Mouse (Mus musculus) ES-E14 (cell line): ENCODE results near the gene Sf3b3. TPM values are rescaled to one million over a fixed set of nuclear protein-coding genes. Genes with fewer than 3 reads are reported as not detected.

Experiments
- DNase-seq: peaks from one replicate; pipeline ENCODE4 v3.0.0-alpha.2; 2013; ENCODE audit warnings: low read depth, low spot score
- H3K27ac ChIP-seq: 2 replicates; pipeline ENCODE4 v1.5.1; 2012; ENCODE audit warnings: low read depth, mild to moderate bottlenecking, low read length, moderate library complexity, mixed read lengths; ENCODE audit not compliant: poor library complexity, insufficient read depth, severe bottlenecking
- H3K36me3 ChIP-seq: 2 replicates; pipeline ENCODE4 v1.6.1; 2012; ENCODE audit warnings: mild to moderate bottlenecking, low read length, moderate library complexity, mixed read lengths; ENCODE audit not compliant: control insufficient read depth, poor library complexity, insufficient read depth, severe bottlenecking
- H3K4me1 ChIP-seq, 2 experiments: fragments of 150-350 bp in 1 of 2; sonication (generic) in 1 of 2; 2 replicates each; pipeline ENCODE4 v1.6.1; 2012; ENCODE audit warnings: low read length in 2 of 2, mild to moderate bottlenecking in 1 of 2, mixed read lengths in 1 of 2; ENCODE audit not compliant: control insufficient read depth in 2 of 2, insufficient read depth in 2 of 2, poor library complexity in 1 of 2
- H3K4me3 ChIP-seq, 2 experiments: fragments of 150-350 bp in 1 of 2; sonication (generic) in 1 of 2; 2 replicates each; pipeline ENCODE4 v1.5.1; 2012; ENCODE audit warnings: low read length in 2 of 2, low read depth in 1 of 2, mild to moderate bottlenecking in 1 of 2, mixed read lengths in 1 of 2; ENCODE audit not compliant: insufficient read depth in 1 of 2, poor library complexity in 1 of 2, severe bottlenecking in 1 of 2
- H3K9ac ChIP-seq: 2 replicates; pipeline ENCODE4 v1.6.1; 2012; ENCODE audit warnings: low read depth, mild to moderate bottlenecking, low read length, mixed read lengths; ENCODE audit not compliant: poor library complexity, insufficient read depth, severe bottlenecking
- H3K9me3 ChIP-seq: fragments of 150-350 bp; sonication (generic); 2 replicates; pipeline ENCODE4 v1.6.1; 2012; ENCODE audit warnings: low read depth, mild to moderate bottlenecking, low read length; ENCODE audit not compliant: control insufficient read depth, insufficient read depth
- CHD2 ChIP-seq: IDR thresholded peaks from 2 replicates; pipeline ENCODE4 v1.6.1; 2014; ENCODE audit warnings: mild to moderate bottlenecking, low read depth, low read length, inconsistent platforms
- HCFC1 ChIP-seq: IDR thresholded peaks from 2 replicates; pipeline ENCODE4 v1.6.1; 2012; ENCODE audit warnings: low read length, inconsistent platforms, borderline replicate concordance; ENCODE audit not compliant: insufficient read depth
- MAFK ChIP-seq: IDR thresholded peaks from 2 replicates; pipeline ENCODE4 v1.6.1; 2014; ENCODE audit warnings: mild to moderate bottlenecking, low read depth, low read length, inconsistent platforms; ENCODE audit not compliant: insufficient read depth
- ZC3H11A ChIP-seq: IDR thresholded peaks from 2 replicates; pipeline ENCODE4 v1.6.1; 2012; ENCODE audit warnings: low read depth, mild to moderate bottlenecking, inconsistent platforms, low read length, borderline replicate concordance
- ZNF384 ChIP-seq: IDR thresholded peaks from 2 replicates; pipeline ENCODE4 v1.6.1; 2012; ENCODE audit warnings: low read depth, low read length, inconsistent platforms
- in situ Hi-C, 2 experiments: fragments of 600-800 bp; cut with MboI; formaldehyde crosslinking; loops; one replicate each; pipeline ENCODE4 v1.15.1; 2025; ENCODE audit warnings: low sequenced_read_pairs in 2 of 2, inconsistent platforms in 1 of 2; ENCODE audit not compliant: unreplicated experiment in 2 of 2
- total RNA-seq: library from RNA; depleted of rRNA; stranded (reverse); fragments of 300-350 nt; gene quantifications from 2 replicates; pipeline ENCODE4 v1.2.3, GENCODE M21; 2012

The Sf3b3 gene
- total RNA-seq, 1 experiment, result 210 TPM

DNA sequence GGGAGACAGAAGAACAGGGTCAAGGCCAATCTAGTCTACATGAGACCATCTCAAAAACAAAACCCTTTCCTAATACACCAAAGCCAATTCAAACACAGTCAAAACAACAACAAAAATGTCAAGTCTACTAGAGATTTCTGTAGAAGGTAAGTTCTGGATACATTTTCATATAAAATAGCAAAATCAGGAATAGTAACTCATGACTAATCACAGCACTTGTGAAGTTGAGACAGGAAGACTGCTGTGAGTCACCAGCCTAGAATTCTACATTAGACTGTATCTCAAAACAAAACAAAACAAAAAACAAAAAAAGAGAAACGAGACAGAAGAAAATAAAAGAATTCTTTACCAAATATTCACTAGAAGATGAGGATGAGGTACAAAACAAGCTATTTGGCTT is 21.7 kb downstream of the Sf3b3 start:
- DNase-seq, result no peak
- Histone ChIP-seq H3K4me3 (no peak overlapping the region), H3K4me1 (no peaks in the 10 kb centered on the region; a peak in 1 of 4 replicates), H3K9me3 (no peaks in the 10 kb centered on the region; the same call in 1 of the 2 replicates), H3K9ac (no peak overlapping the region), H3K27ac (no peak overlapping the region), H3K36me3 (peaks cover 59% of the 10 kb centered on the region)
- TF ChIP-seq ZC3H11A (no peak), ZNF384 (no peak), HCFC1 (no peak), MAFK (no peak)
- in situ Hi-C loops, result loop anchor here in 1 of 2 experiments (25.0 kb wide), 1 partner anchor 462 kb away; no protein-coding TSS in a partner anchor

DNA sequence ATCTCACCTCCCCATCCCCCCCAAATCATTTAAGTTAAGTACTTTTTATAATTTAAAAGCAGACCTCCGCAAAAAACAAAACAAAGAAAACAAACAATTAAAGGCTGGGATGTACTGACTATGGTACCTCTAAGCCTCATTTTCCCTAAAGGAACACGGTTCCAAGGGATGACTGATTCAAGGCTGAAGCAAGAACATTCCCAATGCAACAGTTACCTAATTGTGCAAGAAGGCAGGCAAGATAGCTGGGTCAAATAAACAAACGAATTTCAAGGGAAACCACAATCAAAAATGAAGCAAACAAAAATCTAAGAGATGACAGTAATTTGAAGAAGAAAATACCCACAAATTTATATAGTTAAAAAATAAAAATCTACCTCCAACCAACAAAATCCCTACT is 24.6 kb downstream of the Sf3b3 start:
- H3K4me3 ChIP-seq, result no peak overlapping the region
- in situ Hi-C loops, result no loop called here

DNA sequence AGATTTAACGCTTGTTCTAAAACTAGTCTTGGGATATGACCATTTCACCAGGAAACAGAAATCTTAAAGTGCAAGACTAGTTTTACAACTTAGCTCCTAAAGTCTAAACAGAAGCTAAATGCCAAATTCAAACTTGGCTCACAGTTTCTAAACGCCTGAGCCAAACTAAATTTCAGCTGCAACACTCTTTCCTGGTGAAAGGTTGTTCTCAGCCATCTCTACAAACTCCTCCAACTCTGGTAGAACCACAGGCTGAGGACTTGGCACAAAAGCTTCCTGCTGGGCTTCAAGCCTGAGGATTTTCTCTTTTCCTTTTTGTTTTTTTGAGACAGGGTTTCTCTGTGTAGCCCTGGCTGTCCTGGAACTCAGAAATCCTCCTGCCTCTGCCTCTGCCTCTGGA is 26.3 kb downstream of the Sf3b3 start:
- TF ChIP-seq ZNF384 (no peak), CHD2 (no peak), HCFC1 (no peak), MAFK (no peak), ZC3H11A (no peak)
- no peak for DNase-seq

More for the DNA sequence above, 24.6 kb downstream of the Sf3b3 start:
- Histone ChIP-seq H3K9ac (no peak overlapping the region), H3K9me3 (no peaks in the 10 kb centered on the region), H3K27ac (no peak overlapping the region), H3K36me3 (peaks cover 62% of the 10 kb centered on the region), H3K4me1 (no peaks in the 10 kb centered on the region)
- no peak for DNase-seq
- no peak for TF ChIP-seq MAFK
- TF ChIP-seq CHD2, result no peak
- no peak for TF ChIP-seq HCFC1
- no peak for TF ChIP-seq ZC3H11A
- no peak for TF ChIP-seq ZNF384

DNA sequence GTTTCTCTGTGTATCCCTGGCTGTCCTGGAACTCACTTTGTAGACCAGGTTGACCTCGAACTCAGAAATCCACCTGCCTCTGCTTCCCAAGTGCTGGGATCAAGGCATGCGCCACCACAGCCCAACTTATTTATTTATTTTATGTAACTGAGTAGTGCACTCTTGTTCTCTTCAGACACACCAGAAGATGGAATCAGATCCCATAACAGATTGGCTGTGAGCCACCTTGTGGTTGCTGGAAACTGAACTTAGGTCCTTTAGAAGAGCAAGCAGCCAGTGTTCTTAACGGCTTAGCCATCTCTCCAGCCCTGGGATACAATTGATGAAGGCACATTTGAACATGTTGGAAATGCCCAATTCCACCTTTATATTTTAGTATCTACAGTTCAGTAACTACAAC is 28.0 kb downstream of the Sf3b3 start:
- no peak for DNase-seq
- no peak overlapping the region for H3K9ac ChIP-seq
- H3K9me3 ChIP-seq, result no peaks in the 10 kb centered on the region
- TF ChIP-seq CHD2 (no peak), ZNF384 (no peak), ZC3H11A (no peak), MAFK (no peak), HCFC1 (no peak)
- H3K4me1 ChIP-seq, result no peaks in the 10 kb centered on the region
- H3K4me3 ChIP-seq, result no peak overlapping the region
- in situ Hi-C loops, result loop anchor here in 1 of 2 experiments (10.0 kb wide), 1 partner anchor 466 kb away; no protein-coding TSS in a partner anchor
- H3K36me3 ChIP-seq, result peaks cover 74% of the 10 kb centered on the region
- H3K27ac ChIP-seq, result no peak overlapping the region

More for the DNA sequence above, 26.3 kb downstream of the Sf3b3 start:
- Histone ChIP-seq H3K27ac (no peak overlapping the region), H3K4me3 (no peak overlapping the region), H3K9me3 (no peaks in the 10 kb centered on the region), H3K36me3 (peaks cover 66% of the 10 kb centered on the region), H3K9ac (no peak overlapping the region), H3K4me1 (no peaks in the 10 kb centered on the region)
- in situ Hi-C loops, result no loop called here

DNA sequence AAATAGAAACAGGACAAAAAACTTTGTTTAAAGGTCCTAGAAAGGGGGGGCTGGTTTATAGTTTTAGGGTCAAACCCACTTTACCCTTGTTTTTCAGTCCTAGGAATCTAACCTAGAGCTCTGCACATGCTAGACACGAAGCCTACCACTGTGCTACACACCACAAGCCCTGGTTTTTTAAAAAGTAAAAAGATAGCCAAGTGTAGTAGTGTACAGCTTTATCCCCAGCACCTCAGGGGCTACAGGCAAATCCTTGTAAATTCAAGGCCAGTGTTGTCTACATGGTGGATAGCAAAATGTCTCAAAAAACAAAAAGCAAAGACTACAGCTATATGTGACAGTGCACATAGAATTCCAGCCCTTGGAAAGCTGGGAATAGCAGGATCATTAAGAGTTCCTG is 29.6 kb downstream of the Sf3b3 start:
- H3K9me3 ChIP-seq, result no peaks in the 10 kb centered on the region
- no peak overlapping the region for H3K9ac ChIP-seq
- H3K4me3 ChIP-seq, result no peak overlapping the region
- no peaks in the 10 kb centered on the region for H3K4me1 ChIP-seq
- H3K27ac ChIP-seq, result no peak overlapping the region
- in situ Hi-C loops, result loop anchor here in 1 of 2 experiments (10.0 kb wide), 1 partner anchor 468 kb away; no protein-coding TSS in a partner anchor
- no peak for TF ChIP-seq MAFK
- TF ChIP-seq ZC3H11A, result no peak
- TF ChIP-seq HCFC1, result no peak
- no peak for TF ChIP-seq ZNF384
- no peak for TF ChIP-seq CHD2
- DNase-seq, result no peak
- peaks cover 79% of the 10 kb centered on the region for H3K36me3 ChIP-seq
